Mouse (Mus musculus): ENCODE results near the gene Tfrc. TPM values are rescaled to one million over a fixed set of nuclear protein-coding genes. Genes with fewer than 3 reads are reported as not detected.

Gene Tfrc
- polyA plus RNA-seq (2014; fragmentation: Illumina TruSeq; extraction: RNeasy Lipid Tissue Mini Kit (QIAGEN cat#74804)) = 56.9 TPM

GRCm38 (mm10) chr16:32608712-32609400 lies at the start of gene Tfrc:
Tfrc (plus strand) TSS chr16:32608920.

GRCm38 (mm10) chr16:32643661-32644061 lies 34.9 kb downstream of the Tfrc start, which contains the start of gene Tnk2:
Tnk2 (plus strand) TSS chr16:32643874.

Other genes with a start within 250 kb of the Tfrc start
- gene Tm4sf19, start 208.4 kb upstream of the Tfrc start, polyA plus RNA-seq (2014; fragmentation: Illumina TruSeq; extraction: RNeasy Lipid Tissue Mini Kit (QIAGEN cat#74804)) = not detected
- 41.7 TPM for gene Tctex1d2, start 189.2 kb upstream of the Tfrc start, polyA plus RNA-seq (2014; fragmentation: Illumina TruSeq; extraction: RNeasy Lipid Tissue Mini Kit (QIAGEN cat#74804))
- 45.4 TPM for gene Pcyt1a, start 178.0 kb upstream of the Tfrc start, polyA plus RNA-seq (2014; fragmentation: Illumina TruSeq; extraction: RNeasy Lipid Tissue Mini Kit (QIAGEN cat#74804))
- gene Slc51a, start 121.0 kb upstream of the Tfrc start, polyA plus RNA-seq (2014; fragmentation: Illumina TruSeq; extraction: RNeasy Lipid Tissue Mini Kit (QIAGEN cat#74804)) = not detected
- gene Zdhhc19, start 112.7 kb upstream of the Tfrc start, polyA plus RNA-seq (2014; fragmentation: Illumina TruSeq; extraction: RNeasy Lipid Tissue Mini Kit (QIAGEN cat#74804)) = not detected
- gene Tnk2, start 35.0 kb downstream of the Tfrc start, polyA plus RNA-seq (2014; fragmentation: Illumina TruSeq; extraction: RNeasy Lipid Tissue Mini Kit (QIAGEN cat#74804)) = 0.77 TPM
- gene Muc4, start 127.0 kb downstream of the Tfrc start, polyA plus RNA-seq (2014; fragmentation: Illumina TruSeq; extraction: RNeasy Lipid Tissue Mini Kit (QIAGEN cat#74804)) = 0.14 TPM
- gene Muc20, start 188.5 kb downstream of the Tfrc start, polyA plus RNA-seq (2014; fragmentation: Illumina TruSeq; extraction: RNeasy Lipid Tissue Mini Kit (QIAGEN cat#74804)) = 0.66 TPM
- not detected for gene Smbd1, start 201.6 kb downstream of the Tfrc start, polyA plus RNA-seq (2014; fragmentation: Illumina TruSeq; extraction: RNeasy Lipid Tissue Mini Kit (QIAGEN cat#74804))

Data from ovary, adult 10 weeks (tissue).